Mouse (Mus musculus) megakaryocyte progenitor cell, adult 5-6 weeks (primary cell): Measurements from ENCODE around the gene Gm15737. TPM values are rescaled to one million over a fixed set of nuclear protein-coding genes. Genes with fewer than 3 reads are reported as not detected.

Experiments
- ATAC-seq: replicated peaks from 2 replicates; pipeline ENCODE4 v1.8.0; 2016; ENCODE audit warnings: mild to moderate bottlenecking, moderate TSS enrichment, inconsistent platforms; ENCODE audit not compliant: poor library complexity
- total RNA-seq, 2 experiments: library from RNA; stranded (forward) in 1 of 2; stranded (reverse) in 1 of 2; fragments of 157-497, 149-512 nt in 1 of 2; fragments of 200-1000 nt in 1 of 2; gene quantifications; 2 replicates each; pipeline versions ENCODE4 v1.2.3 to v1.2.4; 2015 to 2017

Gm15737 gene
- total RNA-seq (2015) (not detected in 2 replicates), total RNA-seq (2017) (not detected in 2 replicates)

- no peak for ATAC-seq
Observed at GRCm38 (mm10) chr6:92869089-92869581, at the start of gene Gm15737. TSS of gene Gm15737 (plus strand) at chr6:92869357.

- ATAC-seq, result no peak
Observed at GRCm38 (mm10) chr6:92821606-92822005, 47.6 kb upstream of the Gm15737 start.

GRCm38 (mm10) chr6:92822006-92822405 lies 47.2 kb upstream of the Gm15737 start:
- ATAC-seq, result no peak

GRCm38 (mm10) chr6:92823991-92824390 lies 45.2 kb upstream of the Gm15737 start:
- no peak for ATAC-seq

GRCm38 (mm10) chr6:92826561-92826960 lies 42.6 kb upstream of the Gm15737 start:
- no peak for ATAC-seq

GRCm38 (mm10) chr6:92827360-92827759 lies 41.8 kb upstream of the Gm15737 start:
- ATAC-seq, result no peak

GRCm38 (mm10) chr6:92829148-92829547 lies 40.0 kb upstream of the Gm15737 start:
- ATAC-seq, result no peak

GRCm38 (mm10) chr6:92831106-92831505 lies 38.1 kb upstream of the Gm15737 start:
- ATAC-seq, result no peak

GRCm38 (mm10) chr6:92842000-92842399 lies 27.2 kb upstream of the Gm15737 start:
- ATAC-seq, result no peak

- ATAC-seq, result no peak
Observed at GRCm38 (mm10) chr6:92843474-92843873, 25.7 kb upstream of the Gm15737 start.

GRCm38 (mm10) chr6:92845898-92846297 lies 23.3 kb upstream of the Gm15737 start:
- no peak for ATAC-seq

GRCm38 (mm10) chr6:92846614-92847013 lies 22.5 kb upstream of the Gm15737 start:
- ATAC-seq, result no peak

GRCm38 (mm10) chr6:92849208-92849607 lies 19.9 kb upstream of the Gm15737 start:
- ATAC-seq, result no peak

GRCm38 (mm10) chr6:92850250-92850649 lies 18.9 kb upstream of the Gm15737 start:
- no peak for ATAC-seq

- ATAC-seq, result no peak
Observed at GRCm38 (mm10) chr6:92854873-92855272, 14.3 kb upstream of the Gm15737 start.

- no peak for ATAC-seq
Observed at GRCm38 (mm10) chr6:92857761-92858160, 11.4 kb upstream of the Gm15737 start.

GRCm38 (mm10) chr6:92858721-92859510 lies 10.2 kb upstream of the Gm15737 start:
- no peak for ATAC-seq

GRCm38 (mm10) chr6:92860285-92860912 lies 8.8 kb upstream of the Gm15737 start:
- ATAC-seq, result no peak

GRCm38 (mm10) chr6:92862599-92862998 lies 6.6 kb upstream of the Gm15737 start:
- no peak for ATAC-seq

- ATAC-seq, result no peak
Observed at GRCm38 (mm10) chr6:92869582-92870219, 544 bp downstream of the Gm15737 start.

GRCm38 (mm10) chr6:92871813-92872212 lies 2.7 kb downstream of the Gm15737 start:
- no peak for ATAC-seq

- ATAC-seq, result no peak
Observed at GRCm38 (mm10) chr6:92872766-92873165, 3.6 kb downstream of the Gm15737 start.
